Mouse (Mus musculus) left cerebral cortex, adult 11 months (tissue): ENCODE measurements around the gene Myh10.

Experiments
- DNase-seq: peaks from one replicate; pipeline ENCODE4 v3.0.0; 2022; ENCODE audit warnings: low spot score

Gene Myh10

GRCm38 (mm10) chr11:68691321-68692009 lies at the start of gene Myh10:
Myh10 (plus strand) TSS chr11:68691559.
- DNase-seq: peak; percentile 98

- no peak for DNase-seq
Observed at GRCm38 (mm10) chr11:68644781-68645180, 46.6 kb upstream of the Myh10 start.

GRCm38 (mm10) chr11:68647808-68648207 lies 43.6 kb upstream of the Myh10 start:
- DNase-seq: no peak

GRCm38 (mm10) chr11:68648385-68649148 lies 42.8 kb upstream of the Myh10 start:
- no peak for DNase-seq

GRCm38 (mm10) chr11:68651518-68651917 lies 39.8 kb upstream of the Myh10 start:
- no peak for DNase-seq

- DNase-seq: no peak
Observed at GRCm38 (mm10) chr11:68655524-68655923, 35.8 kb upstream of the Myh10 start.

GRCm38 (mm10) chr11:68656887-68657685 lies 34.3 kb upstream of the Myh10 start:
- DNase-seq: no peak

GRCm38 (mm10) chr11:68657811-68658210 lies 33.5 kb upstream of the Myh10 start:
- DNase-seq: peak; percentile 86

- no peak for DNase-seq
Observed at GRCm38 (mm10) chr11:68665331-68665730, 26.0 kb upstream of the Myh10 start.

GRCm38 (mm10) chr11:68666210-68666609 lies 25.1 kb upstream of the Myh10 start:
- DNase-seq: no peak

- no peak for DNase-seq
Observed at GRCm38 (mm10) chr11:68672270-68672970, 18.9 kb upstream of the Myh10 start.

GRCm38 (mm10) chr11:68674071-68674470 lies 17.3 kb upstream of the Myh10 start:
- no peak for DNase-seq

- no peak for DNase-seq
Observed at GRCm38 (mm10) chr11:68674643-68675042, 16.7 kb upstream of the Myh10 start.

- no peak for DNase-seq
Observed at GRCm38 (mm10) chr11:68675274-68675673, 16.1 kb upstream of the Myh10 start.

GRCm38 (mm10) chr11:68681254-68681839 lies 10.0 kb upstream of the Myh10 start:
- DNase-seq: no peak

- no peak for DNase-seq
Observed at GRCm38 (mm10) chr11:68682136-68682806, 9.1 kb upstream of the Myh10 start.

GRCm38 (mm10) chr11:68686001-68686400 lies 5.4 kb upstream of the Myh10 start:
- DNase-seq: no peak

- no peak for DNase-seq
Observed at GRCm38 (mm10) chr11:68689304-68689703, 2.1 kb upstream of the Myh10 start.

- DNase-seq: no peak
Observed at GRCm38 (mm10) chr11:68690465-68690864, 894 bp upstream of the Myh10 start.

GRCm38 (mm10) chr11:68692010-68692692 lies 792 bp downstream of the Myh10 start:
- DNase-seq: no peak
